Mouse (Mus musculus) 416B (cell line): ENCODE results near the gene Kti12.

ENCODE experiments used
- DNase-seq: peaks from one replicate; pipeline ENCODE4 v3.0.0; 2011; ENCODE audit warnings: low read depth

Gene Kti12

DNA sequence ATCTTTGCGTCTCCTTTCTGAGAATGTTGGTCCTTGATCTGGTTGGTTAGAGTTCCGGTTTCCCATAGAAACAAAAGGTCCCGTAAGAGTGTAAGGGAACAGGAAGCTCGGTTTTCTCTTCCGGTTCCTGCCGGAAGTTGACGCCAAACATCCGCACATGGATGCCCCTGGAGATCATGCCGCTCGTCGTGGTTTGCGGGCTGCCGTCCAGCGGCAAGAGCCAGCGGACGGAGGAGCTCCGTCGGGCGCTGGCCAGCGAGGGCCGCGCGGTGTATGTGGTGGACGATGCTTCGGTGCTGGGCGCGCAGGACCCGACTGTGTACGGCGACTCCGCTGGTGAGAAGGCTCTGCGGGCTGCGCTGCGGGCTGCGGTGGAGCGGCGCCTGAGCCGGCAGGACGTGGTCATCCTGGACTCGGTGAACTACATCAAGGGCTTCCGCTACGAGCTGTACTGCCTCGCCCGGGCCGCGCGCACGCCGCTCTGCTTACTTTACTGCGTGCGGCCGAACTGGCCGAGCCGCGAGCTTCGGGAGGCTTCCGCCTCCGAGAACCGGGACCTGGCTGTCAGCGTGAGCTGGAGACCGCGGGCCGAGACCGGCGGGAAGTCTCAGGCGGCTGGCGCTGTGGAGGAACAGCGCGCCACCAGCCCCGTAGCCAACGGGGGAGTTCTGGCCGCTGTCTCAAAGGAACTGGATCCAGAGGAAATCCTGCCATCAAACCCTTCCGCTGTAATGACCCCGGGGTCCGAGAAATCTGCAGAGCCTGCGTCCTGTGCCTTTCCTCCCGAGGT lies at the start of gene Kti12:
Gene Kti12 (plus strand): TSS at position 71 of the 790 bp plus-strand sequence.
- peak; percentile 92 for DNase-seq

DNA sequence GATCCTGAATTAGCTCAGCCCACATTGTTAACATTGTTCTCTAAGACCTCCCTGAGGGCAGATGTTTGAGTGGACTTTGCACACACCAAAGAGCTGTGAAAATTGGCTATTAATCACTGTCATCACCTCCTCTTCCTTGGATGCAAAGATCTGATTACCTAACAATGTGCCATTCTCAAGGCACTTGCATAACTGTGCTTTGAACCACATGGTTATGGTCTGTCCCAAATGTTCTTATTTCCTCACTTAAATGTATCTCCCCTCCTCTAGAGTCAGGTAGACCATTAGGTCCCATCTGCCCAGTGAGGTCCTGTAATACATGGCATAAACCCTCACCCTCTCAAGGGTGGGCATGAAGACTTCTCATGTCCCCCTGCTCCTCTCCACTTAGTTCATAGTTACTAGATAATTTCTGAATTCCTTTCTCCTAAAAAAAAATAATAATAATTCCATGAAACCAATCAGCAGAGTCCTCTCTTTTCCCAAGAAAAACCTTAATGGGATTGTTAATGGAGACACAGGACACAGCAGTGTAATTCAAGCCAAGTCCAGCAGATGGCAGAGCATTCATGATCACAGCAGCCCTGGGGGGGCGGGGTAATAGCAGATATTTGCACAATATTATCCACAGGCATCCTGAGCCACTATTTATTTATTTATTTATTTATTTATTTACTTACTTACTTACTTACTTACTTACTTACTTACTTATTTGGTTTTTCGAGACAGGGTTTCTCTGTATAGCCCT lies 49.3 kb upstream of the Kti12 start:
- peak; percentile 59 for DNase-seq

DNA sequence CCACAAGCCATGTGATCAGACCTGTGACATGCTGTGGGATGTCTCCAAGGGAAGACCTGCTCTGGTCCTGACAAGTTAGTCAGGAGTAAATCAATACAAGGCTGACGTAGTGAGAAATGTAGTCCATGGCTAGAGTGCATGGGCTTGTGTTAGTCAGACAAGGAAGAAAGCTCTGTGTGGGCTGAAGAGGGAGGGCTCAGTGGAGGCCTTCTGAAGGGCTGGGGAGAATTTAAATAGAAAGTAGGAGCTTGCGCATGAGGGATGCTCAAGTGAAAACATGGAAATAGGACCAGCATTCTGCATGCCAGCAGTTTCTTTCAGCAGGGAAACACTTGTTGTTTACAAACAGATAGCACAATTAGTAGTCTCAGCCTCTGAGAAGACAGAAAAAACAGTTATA lies 44.0 kb upstream of the Kti12 start:
- DNase-seq: no peak

DNA sequence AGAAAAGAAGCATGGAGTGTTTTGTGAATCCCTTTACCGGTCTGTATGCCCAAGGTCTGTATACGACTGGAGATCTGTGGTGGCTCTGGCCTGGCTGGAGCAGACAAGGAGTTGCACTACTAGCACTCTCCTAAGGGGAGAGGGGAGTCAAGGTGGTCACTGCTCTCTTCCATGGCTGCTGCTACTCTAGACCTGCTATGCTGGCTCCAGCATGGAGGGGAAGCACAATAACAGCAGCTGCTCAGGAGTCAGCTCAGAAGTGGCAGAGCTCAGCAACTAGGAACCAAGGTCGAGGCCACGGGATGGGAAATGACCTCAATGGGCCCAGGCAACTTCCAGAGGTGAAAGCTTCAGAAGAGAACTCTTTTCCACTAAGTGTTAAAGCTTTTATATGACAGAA lies 36.4 kb upstream of the Kti12 start:
- DNase-seq: no peak

DNA sequence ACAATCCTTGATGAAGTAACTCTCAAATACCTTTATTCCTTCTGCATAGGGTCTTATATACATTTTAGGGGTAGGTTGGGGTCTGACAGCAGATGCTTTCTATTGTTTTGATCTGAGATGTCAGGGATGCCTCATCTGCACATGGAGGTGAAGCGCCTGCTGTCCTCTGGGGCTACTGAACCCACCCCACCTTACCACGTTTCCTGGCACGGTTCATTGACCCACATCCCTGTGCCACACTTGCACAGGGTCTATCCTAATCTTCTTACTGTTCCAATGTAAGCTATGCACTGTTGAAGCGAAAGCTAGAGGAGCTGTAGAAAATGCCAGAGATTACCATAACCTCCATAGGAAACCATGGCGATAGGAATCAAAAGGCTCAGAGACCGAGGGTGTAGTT lies 36.0 kb upstream of the Kti12 start:
- DNase-seq: no peak

DNA sequence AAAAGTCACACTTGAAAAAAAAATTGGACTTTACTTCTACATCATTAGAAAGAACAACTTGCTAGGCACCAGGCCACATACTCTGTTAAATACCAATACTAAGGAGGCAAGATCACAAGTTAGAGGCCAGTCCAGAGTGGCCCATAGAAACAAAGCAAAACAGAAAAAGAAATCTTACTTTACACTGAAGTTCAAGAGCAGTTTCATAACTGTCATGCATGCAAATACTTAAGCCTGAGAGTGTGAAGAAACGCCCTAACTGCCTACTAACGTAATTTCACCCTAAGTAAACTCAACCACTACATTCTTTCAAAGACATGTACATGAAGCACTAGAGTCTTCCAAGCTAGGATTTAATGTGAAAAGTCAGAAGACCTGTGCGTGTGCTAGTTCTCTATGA lies 21.9 kb upstream of the Kti12 start:
- DNase-seq: no peak

DNA sequence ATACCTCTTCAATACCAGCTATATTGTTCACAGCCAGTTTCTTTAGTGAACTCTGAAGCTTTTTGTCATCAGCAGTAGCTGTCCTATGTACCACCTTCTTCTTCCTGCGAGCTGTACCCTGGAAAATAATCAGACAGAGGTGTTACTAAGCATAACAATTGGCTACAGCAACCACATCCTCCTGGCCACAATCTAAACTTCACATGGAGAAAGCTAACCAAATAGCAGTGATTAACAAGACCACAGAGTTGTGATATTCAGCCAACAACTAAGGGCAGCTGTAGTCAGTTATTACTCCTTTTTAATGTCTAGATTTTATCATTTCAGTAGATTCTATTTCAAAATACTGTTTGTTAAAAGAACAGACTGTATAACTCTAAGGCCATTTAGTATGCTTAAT lies 21.5 kb upstream of the Kti12 start:
- peak; percentile 62 for DNase-seq

DNA sequence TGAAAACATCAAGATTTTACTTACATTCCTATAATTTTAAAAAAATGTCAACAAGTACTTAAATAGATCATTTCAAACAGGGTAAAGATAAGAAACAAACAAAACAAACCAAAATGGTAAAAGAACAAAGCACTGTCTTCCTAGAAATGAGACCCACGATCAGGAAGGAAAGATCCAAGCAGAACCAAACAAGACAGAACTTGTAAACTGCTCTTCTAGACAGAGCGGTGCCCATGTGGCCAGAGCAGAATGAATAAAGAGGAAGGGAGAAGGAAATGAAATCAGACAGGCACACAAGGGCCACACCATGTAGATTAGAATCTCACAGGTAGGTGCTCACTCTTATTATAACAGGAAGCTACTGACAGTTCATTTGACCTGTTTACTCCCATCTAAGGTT lies 20.9 kb upstream of the Kti12 start:
- DNase-seq: no peak

DNA sequence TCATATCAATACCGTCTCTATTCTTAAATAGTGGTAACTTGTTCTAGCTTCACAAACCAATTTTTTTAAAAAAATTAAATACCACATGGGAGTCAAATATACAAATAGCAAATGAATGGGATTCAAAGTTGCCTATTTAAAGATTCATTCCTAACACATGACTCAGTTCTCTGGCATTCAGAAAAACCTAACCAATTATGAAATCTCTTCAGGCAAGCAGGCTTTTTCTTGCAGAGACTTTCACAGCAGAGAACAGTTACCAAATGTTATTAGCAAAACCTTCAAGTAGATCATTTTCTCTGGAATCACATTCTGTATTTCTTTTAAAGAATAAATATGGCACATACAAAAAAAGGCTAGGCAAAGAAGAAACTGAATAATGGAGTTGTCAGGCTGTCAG lies 16.9 kb upstream of the Kti12 start:
- DNase-seq: no peak

DNA sequence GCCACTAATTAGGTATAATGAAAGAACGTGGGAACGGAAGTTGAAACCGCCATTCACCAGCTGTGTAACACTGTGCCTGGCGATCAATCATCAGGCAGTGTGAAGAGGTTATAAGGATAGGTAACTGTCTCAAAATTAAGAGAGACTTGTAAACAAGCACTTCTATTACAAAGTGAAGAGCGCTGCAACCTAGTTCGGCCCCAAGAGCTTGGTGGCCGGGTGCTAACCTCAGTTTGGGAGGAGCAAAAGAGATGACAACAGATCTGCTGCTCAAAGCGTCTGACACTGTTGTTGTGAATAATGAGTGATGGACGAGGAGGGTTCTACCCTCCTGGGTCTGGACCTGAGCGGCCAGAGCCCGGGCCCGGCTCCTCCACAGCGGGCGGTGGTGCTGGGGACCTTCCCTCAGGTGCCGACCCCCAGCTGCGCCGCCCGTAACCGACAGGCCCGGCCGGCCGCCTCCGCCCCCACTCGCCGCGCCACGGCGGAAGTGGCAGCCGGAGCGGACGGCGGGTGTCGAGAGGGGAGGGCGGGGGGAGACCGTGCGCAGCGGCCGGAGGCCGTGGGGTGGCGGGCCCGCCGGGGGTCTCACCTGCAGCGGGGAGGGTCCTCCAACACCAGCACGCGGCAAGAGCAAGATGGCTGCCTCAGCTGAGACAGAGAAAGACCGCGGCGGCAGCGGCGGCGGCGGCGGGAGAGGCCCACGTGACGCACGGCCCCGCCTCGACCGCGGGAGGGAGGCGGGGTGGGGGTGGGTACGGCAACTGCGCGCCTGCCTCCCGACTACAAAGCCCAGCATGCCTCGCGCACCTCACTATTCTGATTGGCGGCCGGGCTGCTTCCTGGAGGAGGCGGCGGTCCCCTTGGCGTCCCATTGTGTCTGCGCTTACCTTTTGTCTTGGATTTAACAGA lies 14.4 kb upstream of the Kti12 start, which contains the start of gene Btf3l4:
Gene Btf3l4 (minus strand): TSS at position 699 of the 912 bp plus-strand sequence.
- peak; percentile 94 for DNase-seq

DNA sequence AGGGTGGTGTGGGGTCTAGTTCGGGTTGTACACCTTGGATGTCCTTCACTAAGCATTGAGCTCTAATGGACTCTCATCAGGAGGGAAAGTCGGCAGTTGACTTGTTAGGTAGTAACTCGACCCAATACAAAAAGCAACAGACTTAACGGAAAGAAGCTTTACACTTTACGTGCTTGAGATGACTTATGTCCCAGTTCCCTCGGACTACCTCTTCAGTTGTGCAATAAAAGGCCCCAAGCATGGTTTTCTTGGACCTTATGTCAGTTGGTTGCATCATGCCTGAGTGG lies 13.8 kb upstream of the Kti12 start:
- no peak for DNase-seq

DNA sequence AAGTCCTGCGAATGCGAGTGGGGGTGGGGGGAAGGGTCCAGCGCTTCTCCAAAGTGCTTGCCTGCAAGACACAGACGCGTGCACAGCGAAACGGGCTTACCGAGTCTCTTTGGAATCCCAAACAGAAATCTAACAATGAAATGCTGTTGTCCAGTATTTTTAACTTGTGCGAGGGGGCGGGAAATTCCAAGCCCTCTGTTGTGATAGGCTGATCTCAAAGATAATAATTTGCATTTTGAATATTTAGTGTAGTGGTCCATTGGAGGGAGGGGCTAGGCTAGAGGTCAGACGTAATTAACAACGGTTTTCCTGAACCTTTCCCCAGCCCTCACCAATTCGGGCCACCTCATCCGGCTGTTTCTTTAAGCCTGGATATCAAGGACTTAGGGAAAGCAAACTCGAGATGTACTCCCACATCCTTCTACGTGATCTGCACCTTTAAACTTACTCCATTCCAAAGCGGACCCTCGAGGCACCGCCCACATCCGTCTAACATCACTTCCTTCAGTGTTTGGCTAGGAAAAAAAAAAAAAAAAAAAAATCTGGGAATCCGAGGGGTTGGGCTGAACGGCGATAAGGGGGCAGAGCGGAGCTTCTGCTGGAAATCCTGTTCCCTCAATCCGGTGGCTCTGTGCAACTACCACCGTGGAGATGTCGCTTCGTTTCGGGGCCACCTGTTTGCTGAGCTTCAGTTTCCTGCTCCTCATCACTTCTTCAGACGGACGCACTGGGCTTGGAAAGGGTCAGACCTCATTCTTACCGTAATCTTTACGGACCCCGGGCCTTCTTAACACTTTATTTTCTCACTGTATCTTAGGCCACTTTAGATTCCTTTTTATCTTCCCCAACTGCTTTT lies 13.2 kb upstream of the Kti12 start, which contains the start of gene Txndc12:
Gene Txndc12 (plus strand): TSS at position 487 of the 856 bp plus-strand sequence.
- DNase-seq: peak; percentile 96

DNA sequence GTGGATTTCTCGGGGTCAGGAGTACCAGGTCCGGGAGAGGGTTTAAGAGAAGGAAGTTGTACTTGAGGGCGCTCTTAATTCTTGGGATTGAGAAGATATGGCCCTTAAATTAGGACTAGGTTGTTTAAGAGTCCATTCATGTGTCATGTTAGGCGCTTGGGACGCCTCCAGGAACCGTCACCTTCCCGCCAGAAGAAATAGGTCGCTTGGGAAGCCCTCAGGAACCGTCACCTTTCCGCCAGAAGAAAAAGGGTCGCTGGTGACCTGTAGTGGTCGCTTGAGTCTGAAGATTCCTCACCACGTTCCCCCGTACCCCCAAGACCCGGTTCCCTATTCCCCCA lies 12.6 kb upstream of the Kti12 start:
- DNase-seq: no peak

DNA sequence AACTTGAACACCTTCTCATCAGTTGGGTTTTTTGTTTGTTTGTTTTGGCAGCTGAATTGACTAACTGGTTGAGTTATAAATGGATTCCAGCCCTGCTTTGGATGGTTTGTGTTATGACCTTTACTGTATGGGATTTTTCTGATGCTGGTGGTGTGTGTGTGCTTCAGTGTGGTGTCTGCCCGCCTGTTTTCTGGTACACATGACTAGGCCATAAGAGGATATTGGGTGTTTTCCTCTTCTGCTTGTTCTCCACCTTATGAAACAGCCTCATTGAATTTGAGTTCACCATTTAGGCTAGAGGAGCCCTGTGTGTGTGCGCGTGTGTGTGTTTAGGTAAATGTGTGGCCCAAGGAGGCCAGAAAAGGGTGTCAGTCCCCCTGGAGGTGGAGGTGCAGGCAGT lies 12.1 kb upstream of the Kti12 start:
- peak; percentile 56 for DNase-seq

DNA sequence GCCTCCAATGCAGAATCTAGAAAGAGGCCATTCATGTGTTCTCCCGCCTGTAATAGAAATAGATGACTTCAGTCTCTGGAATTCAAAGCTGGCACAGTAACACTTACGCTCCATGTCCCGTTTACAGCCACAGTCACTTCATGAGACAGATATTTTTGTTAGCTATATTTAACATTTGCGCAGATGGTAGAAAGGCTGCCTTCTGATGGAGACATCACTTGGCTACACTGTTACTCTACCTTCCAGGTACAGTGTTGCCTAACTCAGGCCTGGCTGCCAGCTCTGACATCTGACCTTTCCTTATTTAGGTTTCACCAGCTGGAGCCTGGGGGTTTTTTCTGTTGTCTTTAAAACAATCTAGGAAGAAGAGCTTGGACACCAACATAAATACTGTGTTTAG lies 9.6 kb upstream of the Kti12 start:
- no peak for DNase-seq

DNA sequence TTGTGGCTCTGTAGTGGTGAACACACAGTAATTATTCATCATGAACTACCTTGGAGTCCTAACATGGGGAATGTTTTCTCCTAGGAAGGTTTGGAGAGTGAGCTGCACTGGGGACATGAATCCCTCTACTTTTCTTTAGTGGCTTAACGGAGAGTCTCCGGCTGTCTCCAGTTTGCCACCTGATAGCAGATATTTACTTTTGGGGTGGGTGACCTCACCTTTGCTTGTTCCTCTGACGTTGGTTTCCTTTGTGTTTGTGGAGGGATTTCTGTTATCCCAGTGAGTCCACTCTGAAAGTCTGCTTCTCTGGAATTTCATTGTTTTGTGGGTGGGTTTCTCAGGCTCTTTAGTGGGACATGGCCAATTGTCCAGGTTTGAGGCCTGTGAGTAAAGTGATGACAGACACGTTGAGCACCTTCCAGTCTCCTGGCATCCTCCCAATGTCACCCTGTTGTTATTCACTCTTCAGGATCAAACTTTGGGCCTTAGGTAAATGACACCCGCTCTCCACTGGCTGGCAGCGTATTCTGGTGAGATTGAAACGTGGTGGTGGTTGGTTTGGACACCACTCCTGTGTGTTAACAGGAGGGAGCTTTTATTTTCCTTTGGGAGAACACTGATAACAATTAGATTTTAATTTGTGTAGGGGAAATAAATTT lies 5.5 kb upstream of the Kti12 start:
- DNase-seq: no peak

DNA sequence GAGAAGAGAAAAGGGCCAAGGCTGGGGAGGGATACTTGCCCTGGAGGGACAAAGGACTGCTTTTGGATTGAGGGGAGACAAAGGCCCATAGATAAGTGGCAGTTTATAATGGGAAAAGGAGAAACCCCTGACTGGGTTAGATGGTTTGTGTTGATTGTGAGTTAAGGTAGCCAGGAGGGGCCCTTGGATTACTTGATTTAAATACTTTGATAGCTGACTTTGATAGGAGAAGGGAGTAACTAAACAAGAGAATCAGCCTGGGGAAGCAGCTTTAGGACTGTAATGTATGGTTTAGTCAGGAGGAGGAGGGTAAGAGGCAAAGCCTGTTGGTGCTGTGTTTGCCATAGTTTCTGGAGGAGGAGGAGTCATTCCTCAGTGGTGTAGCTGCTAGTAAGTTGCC lies 4.2 kb upstream of the Kti12 start:
- DNase-seq: no peak

DNA sequence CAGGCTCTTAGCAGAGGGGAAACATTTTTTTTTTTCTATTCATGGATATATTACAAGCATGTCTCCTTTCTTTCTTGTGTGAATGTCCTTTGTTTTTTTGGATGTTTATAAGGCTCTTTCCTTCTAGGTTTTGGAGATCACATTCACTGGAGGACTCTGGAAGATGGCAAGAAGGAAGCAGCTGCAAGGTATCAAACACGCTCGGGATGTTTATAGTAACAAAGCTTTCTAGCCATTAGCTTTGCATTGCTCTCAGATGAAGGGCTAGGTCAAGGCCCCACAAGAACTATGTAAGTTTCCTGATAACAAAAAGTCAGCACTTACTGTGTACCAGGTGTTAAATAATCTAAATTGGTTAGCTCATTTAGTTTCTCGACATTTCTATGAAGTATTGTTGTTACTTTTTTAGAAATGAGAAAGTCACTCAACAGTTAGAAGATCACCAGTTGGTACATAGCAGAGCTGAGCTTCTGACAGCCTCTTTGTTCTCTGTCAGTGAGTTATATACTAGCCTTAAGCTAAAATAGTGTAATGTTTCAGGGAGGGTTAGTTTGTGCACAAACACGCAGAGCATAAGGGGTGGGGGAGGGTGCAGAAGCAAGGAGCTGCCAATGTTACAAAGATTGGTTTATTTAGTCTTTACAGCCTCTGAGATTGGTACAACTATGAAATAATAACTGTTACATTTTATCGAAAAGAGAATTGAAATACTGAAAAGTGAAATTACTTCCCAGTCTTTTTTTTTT lies 1.6 kb upstream of the Kti12 start:
- no peak for DNase-seq

DNA sequence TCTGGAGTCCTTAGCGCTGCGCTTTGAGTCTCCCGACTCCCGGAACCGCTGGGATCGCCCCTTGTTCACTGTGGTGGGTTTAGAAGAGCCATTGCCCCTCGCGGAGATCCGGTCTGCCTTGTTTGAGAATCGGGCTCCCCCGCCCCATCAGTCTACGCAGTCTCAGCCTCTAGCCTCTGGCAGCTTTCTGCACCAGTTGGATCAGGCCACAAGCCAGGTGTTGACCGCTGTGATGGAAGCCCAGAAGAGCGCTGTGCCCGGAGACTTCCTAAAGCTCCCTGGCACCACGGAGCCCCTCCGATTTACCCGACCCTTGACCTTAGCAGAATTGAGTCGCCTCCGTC lies 892 bp downstream of the Kti12 start, which contains the start of gene A730015C16Rik:
Gene A730015C16Rik (minus strand): TSS at position 115 of the 344 bp plus-strand sequence.
- DNase-seq: no peak

DNA sequence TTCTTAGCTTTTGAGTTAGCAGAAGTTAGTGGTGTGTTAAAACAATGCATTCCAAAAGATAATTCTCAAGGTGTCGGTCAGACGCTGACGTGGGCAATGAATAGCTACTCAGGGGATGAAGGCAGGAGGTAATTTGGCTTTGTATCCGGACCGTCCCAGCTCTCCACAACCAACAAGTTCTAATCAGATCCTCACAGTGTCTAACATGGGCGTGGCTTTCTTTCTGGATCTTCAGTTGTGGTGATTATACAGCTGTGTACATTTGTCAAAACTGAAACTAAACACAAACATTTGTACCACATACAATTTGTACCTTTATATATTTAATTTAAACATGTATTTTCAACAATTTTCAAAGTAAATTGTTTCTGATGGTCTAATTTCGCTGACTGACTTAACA lies 19.2 kb downstream of the Kti12 start:
- DNase-seq: no peak
